Mouse (Mus musculus): Measurements from ENCODE around the gene Lmnb2.

Gene Lmnb2

DNA sequence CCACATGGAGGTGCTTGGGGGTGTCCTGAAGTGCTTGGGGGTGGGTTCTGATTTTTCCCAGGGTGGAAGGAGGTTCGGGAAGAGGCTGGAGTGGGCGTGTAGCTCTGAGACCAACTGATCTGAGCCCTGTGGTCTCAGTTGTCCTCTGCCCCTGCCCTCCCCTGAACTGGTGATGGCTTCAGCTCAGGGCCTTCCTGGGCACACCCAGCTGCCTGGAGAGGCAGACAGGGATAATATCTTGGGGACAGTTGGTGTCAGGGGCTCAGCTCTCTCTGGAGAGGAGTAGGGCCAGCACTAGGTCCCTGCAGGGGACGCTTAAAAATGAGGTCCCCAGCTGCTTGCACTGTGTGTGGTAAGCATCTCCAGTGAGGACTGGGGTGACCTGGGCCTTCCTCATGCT lies 60.2 kb downstream of the Lmnb2 start:
- in situ Hi-C loops (cut with MseI, MboI) = no loop called here

DNA sequence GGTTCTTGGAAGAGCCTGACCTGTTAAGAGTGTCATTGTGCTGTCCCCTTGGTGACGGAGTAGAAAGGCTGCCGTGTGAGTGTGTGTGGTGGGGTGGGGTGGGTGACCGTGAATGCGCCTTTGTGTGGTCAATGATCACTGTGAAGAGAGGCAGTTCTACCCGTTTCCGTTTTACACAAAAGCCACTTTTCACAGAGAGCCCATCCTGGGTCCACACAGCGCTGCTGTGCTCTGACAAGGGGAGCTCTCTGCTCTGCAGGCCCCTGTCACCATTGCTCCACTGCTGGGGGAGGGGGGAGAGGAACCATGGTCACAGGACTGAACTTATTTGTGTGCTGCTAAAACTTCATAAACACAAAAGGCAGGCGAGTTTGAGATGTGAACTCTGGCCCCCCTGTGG lies 60.7 kb downstream of the Lmnb2 start:
- in situ Hi-C loops (cut with MseI, MboI) = no loop called here

DNA sequence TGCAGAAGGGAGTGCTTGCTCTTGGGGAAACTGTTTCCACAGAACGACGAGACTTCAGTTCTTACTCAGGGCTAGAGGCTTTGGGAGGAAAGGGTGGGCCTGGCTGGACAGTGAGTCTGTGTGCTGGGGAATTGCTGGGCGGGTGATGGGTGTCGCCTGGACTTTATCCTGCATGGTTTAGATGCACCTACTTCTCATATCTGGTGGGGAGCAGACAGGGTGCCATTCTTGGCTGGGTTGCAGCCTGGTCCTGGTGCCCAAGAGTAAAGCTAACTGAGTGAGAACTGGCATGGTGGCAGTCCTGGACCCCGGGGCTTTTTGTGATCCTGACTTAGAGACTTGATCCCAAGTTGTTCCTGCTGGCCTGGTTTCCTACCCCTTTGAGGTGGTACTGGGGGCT lies 61.1 kb downstream of the Lmnb2 start:
- in situ Hi-C loops (cut with MseI, MboI) = no loop called here

DNA sequence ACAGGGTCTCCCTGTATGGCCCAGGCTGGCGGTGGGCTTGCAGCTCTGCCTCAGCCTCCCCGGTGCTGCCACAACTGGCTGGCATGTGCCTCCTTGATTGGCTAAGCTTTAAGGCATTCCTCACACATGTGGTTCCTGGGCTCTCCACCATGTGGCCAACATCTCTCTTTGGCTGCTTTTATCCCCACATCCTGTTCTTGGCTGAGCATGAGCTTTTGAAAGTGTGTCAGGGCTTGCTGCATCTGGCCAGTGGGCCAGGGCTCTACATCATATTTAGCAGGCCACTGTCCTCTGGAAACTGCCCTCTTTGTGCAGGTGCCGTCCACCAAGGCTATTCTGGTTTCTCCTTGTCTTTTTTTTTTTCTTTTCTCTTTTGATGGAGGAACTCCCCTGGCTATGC lies 61.8 kb downstream of the Lmnb2 start:
- in situ Hi-C loops (cut with MseI, MboI) = no loop called here

DNA sequence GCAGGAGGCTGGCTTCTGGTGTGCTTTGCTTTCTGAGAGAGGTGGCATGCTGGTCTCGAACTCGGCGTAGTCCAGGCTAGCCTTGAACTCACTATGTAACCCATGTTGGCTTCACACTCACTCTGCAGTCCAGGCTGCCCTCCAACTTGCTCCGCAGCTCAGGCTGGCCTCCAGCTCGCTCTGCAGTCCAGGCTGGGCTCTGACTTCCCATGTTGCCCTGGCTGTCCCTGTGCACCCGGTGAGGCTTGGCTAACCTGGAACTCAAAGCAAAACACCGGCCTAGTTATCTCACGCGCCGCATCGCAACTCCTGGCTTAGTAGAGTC lies 62.3 kb downstream of the Lmnb2 start:
- in situ Hi-C loops (cut with MseI, MboI) = no loop called here

DNA sequence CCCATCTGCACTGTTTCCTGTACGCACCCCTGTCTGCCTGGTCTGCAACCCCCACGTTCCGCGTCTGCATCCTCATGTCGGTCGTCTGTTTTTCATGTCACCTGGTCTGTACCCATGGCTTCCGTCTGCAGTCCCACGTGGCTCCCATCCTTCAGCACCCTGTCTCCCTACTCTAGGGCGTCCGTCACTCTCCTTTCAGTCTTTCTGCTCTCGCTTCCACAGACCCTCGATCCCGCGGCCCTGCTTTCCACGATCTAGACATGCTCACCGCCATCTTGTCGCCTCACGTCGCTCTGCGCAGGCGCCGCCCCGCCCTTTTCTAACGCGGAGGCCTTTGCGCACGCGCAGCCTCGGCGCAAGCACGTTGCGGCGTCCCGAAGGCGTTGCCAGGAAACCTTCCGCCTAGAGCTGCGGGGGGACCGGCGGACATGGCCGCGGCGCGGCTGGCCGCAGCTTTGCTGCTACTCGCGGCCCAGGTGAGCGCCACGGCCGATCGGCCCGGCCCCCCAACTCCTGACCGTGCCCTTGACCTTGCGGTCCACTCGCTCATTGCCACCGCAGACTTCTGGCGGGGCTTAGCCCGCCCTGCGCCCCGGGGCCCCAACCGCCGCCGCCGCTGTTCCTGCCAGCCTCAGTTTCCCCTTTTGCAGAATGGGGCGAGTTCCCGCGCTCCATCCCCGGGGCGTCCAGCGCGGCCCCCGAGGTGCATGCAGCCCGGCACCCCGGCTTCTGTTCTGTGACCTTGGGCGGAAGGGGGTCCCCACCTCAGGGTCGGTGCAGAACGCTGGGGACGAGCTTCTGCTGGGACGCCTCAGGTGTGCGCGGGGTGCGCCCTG lies 62.9 kb downstream of the Lmnb2 start, which contains the start of the genes Lsm7 and Sppl2b:
Gene Lsm7 (minus strand): TSS at position 297 of the 836 bp plus-strand sequence.
Gene Sppl2b (plus strand): TSS at position 363 of the 836 bp plus-strand sequence.
- in situ Hi-C loops (cut with MseI, MboI) = no loop called here
